Mouse (Mus musculus): ENCODE measurements around the gene Ccdc88c.
A peak's percentile ranks its signal among the peaks of the same experiment; 100 is the strongest.

The Ccdc88c gene

GRCm38 (mm10) chr12:100928286-100928685, 100.6 kb downstream of the Ccdc88c start:
- DNase-seq (ENCODE audit: low read depth), result no peak

GRCm38 (mm10) chr12:100925644-100926619, 102.9 kb downstream of the Ccdc88c start:
- peak; percentile 74 for DNase-seq (ENCODE audit: low read depth)

GRCm38 (mm10) chr12:100924646-100925339, 104.1 kb downstream of the Ccdc88c start:
- no peak for DNase-seq (ENCODE audit: low read depth)

GRCm38 (mm10) chr12:100910731-100911130, 118.1 kb downstream of the Ccdc88c start:
- no peak for DNase-seq (ENCODE audit: low read depth)

- no peak for DNase-seq (ENCODE audit: low read depth)
Measured at GRCm38 (mm10) chr12:100909765-100910164, 119.1 kb downstream of the Ccdc88c start.

- no peak for DNase-seq (ENCODE audit: low read depth)
Measured at GRCm38 (mm10) chr12:100908298-100909034, 120.4 kb downstream of the Ccdc88c start.

- no peak for DNase-seq (ENCODE audit: low read depth)
Measured at GRCm38 (mm10) chr12:100907598-100908297, 121.1 kb downstream of the Ccdc88c start, which contains the start of gene Gpr68. TSS of gene Gpr68 (minus strand) at chr12:100908198.

GRCm38 (mm10) chr12:100906861-100907260, 122.0 kb downstream of the Ccdc88c start:
- DNase-seq (ENCODE audit: low read depth), result no peak

- DNase-seq (ENCODE audit: low read depth), result no peak
Measured at GRCm38 (mm10) chr12:100903761-100904160, 125.1 kb downstream of the Ccdc88c start.

- no peak for DNase-seq (ENCODE audit: low read depth)
Measured at GRCm38 (mm10) chr12:100901386-100901785, 127.5 kb downstream of the Ccdc88c start.

GRCm38 (mm10) chr12:100900901-100901300, 128.0 kb downstream of the Ccdc88c start:
- DNase-seq (ENCODE audit: low read depth), result no peak

GRCm38 (mm10) chr12:100899111-100899640, 129.7 kb downstream of the Ccdc88c start:
- DNase-seq (ENCODE audit: low read depth), result no peak

- no peak for DNase-seq (ENCODE audit: low read depth)
Measured at GRCm38 (mm10) chr12:100897736-100898650, 130.9 kb downstream of the Ccdc88c start.

- DNase-seq (ENCODE audit: low read depth), result no peak
Measured at GRCm38 (mm10) chr12:100896661-100897060, 132.2 kb downstream of the Ccdc88c start.

GRCm38 (mm10) chr12:100895504-100895903, 133.4 kb downstream of the Ccdc88c start:
- no peak for DNase-seq (ENCODE audit: low read depth)

GRCm38 (mm10) chr12:100890548-100890947, 138.3 kb downstream of the Ccdc88c start:
- no peak for DNase-seq (ENCODE audit: low read depth)

GRCm38 (mm10) chr12:100887801-100888258, 141.0 kb downstream of the Ccdc88c start:
- no peak for DNase-seq (ENCODE audit: low read depth)

GRCm38 (mm10) chr12:100886877-100887276, 142.0 kb downstream of the Ccdc88c start:
- no peak for DNase-seq (ENCODE audit: low read depth)

- DNase-seq (ENCODE audit: low read depth), result no peak
Measured at GRCm38 (mm10) chr12:100885585-100885984, 143.3 kb downstream of the Ccdc88c start.

- no peak for DNase-seq (ENCODE audit: low read depth)
Measured at GRCm38 (mm10) chr12:100883168-100883567, 145.7 kb downstream of the Ccdc88c start.
